Mouse (Mus musculus) intestine, embryonic 14.5 days (tissue): ENCODE results near the gene Plaur. TPM values are rescaled to one million over a fixed set of nuclear protein-coding genes. Genes with fewer than 3 reads are reported as not detected.

Source experiments
- ATAC-seq: fragments of 200-750 bp; cut with Nextera tagmentation; replicated peaks from 2 replicates; pipeline ENCODE4 v1.8.0; 2017; ENCODE audit warnings: low read depth, moderate number of reproducible peaks, moderate TSS enrichment, moderate library complexity; ENCODE audit not compliant: low FRiP score, low TSS enrichment
- DNase-seq: peaks from one replicate; pipeline ENCODE4 v3.0.0-alpha.2; 2018; ENCODE audit warnings: low spot score
- H3K27ac ChIP-seq: fragments of 300-500 bp; sonication (generic); 2 replicates; pipeline ENCODE4 v1.5.1; 2014; ENCODE audit warnings: low read depth, mild to moderate bottlenecking, control low read depth
- H3K27me3 ChIP-seq: fragments of 300-500 bp; sonication (generic); replicated peaks from 2 replicates; pipeline ENCODE4 v1.6.1; 2014; ENCODE audit warnings: low read length, control low read depth; ENCODE audit not compliant: control insufficient read depth, insufficient read depth
- H3K36me3 ChIP-seq: fragments of 300-500 bp; sonication (generic); 2 replicates; pipeline ENCODE4 v1.6.1; 2014; ENCODE audit warnings: low read length, control low read depth; ENCODE audit not compliant: control insufficient read depth, insufficient read depth
- H3K4me1 ChIP-seq: fragments of 300-500 bp; sonication (generic); replicated peaks from 2 replicates; pipeline ENCODE4 v1.6.1; 2014; ENCODE audit warnings: low read length, control low read depth, mixed read lengths; ENCODE audit not compliant: control insufficient read depth, insufficient read depth
- H3K4me2 ChIP-seq: fragments of 300-500 bp; sonication (generic); 2 replicates; pipeline ENCODE4 v1.6.1; 2014; ENCODE audit warnings: low read length
- H3K4me3 ChIP-seq: fragments of 300-500 bp; sonication (generic); 2 replicates; pipeline ENCODE4 v1.5.1; 2014; ENCODE audit warnings: low read depth, low read length, control low read depth, mixed read lengths
- H3K9ac ChIP-seq: fragments of 300-500 bp; sonication (generic); 2 replicates; pipeline ENCODE4 v1.6.1; 2014; ENCODE audit warnings: mild to moderate bottlenecking, low read length
- H3K9me3 ChIP-seq: fragments of 300-500 bp; sonication (generic); 2 replicates; pipeline ENCODE4 v1.6.1; 2016; ENCODE audit warnings: low read length, control low read depth; ENCODE audit not compliant: control insufficient read depth
- WGBS: fragments of 180-500 bp; shearing (Covaris S2); extraction: QIAGEN DNeasy Blood & Tissue Kit; methylation state at CpG from one replicate; pipeline ENCODE4 v1.1.7; 2014; 5-methylcytosine and 5-hydroxymethylcytosine counted together
- polyA plus RNA-seq: library from polyadenylated mRNA; unstranded; fragments of >200 nt; fragmentation: Nextera tagmentation; extraction: Ambion mirVana; gene quantifications from 2 replicates; pipeline ENCODE4 v1.2.1, GENCODE M21; 2014

Gene Plaur
- polyA plus RNA-seq, 1 experiment from 2014 or later, result 10.0 TPM

DNA sequence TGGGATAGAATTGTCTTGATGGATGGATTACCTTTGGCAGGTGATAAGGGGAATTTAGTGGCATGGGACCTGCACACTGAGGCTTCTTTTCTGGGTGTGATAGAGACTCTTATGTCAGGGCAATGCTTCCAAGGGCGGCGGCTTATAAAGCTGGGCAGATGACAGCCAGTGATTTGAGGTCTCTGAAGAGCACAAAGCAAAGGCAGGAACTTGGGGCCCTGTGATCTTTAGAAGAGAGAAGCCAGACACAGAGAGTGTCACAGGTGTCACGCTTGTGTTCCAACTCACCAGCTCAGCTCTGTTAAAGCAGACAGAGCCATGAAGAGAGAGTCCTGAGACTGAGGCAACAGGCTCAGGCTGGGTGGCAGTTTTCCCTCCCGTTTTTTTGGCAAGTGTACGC is 5.6 kb downstream of the Plaur start:
- no peak for DNase-seq
- WGBS, result 71% methylated on average over 5 of the region's 5 CpGs

DNA sequence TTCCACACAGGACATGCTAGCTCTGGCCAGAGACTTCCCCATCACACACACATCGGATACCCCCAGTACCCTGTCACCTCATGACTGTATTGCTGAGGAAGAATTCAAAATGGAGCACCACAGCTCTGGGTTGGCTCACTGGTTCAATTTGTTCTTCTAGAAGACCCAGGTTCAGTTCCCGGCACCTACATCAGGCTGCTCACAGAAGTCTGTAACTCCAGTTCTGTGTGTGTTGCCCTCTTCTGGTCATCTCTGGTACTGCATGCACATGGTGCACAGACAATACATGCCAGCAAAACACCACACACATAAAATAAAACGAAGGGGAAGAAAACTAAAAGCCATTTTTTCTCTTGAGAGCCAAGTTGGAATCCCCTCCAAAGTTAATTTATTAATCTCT is 6.8 kb downstream of the Plaur start:
- ATAC-seq (no peak), DNase-seq (no peak)
- Histone ChIP-seq H3K27ac (no peak overlapping the region), H3K4me1 (no peaks in the 10 kb centered on the region), H3K4me2 (no peak overlapping the region), H3K9me3 (no peaks in the 10 kb centered on the region), H3K4me3 (no peak overlapping the region), H3K36me3 (no peaks in the 10 kb centered on the region), H3K9ac (no peak overlapping the region), H3K27me3 (no peaks in the 10 kb centered on the region)
- WGBS, result 86% methylated on average over 3 of the region's 3 CpGs

More for the DNA sequence above, 5.6 kb downstream of the Plaur start:
- H3K4me2 ChIP-seq, result no peak overlapping the region
- no peaks in the 10 kb centered on the region for H3K9me3 ChIP-seq
- peaks cover 5% of the 10 kb centered on the region for H3K4me1 ChIP-seq
- no peaks in the 10 kb centered on the region for H3K36me3 ChIP-seq
- H3K27me3 ChIP-seq, result no peaks in the 10 kb centered on the region
- ATAC-seq, result no peak
- H3K27ac ChIP-seq, result no peak overlapping the region
- H3K4me3 ChIP-seq, result no peak overlapping the region
- no peak overlapping the region for H3K9ac ChIP-seq

DNA sequence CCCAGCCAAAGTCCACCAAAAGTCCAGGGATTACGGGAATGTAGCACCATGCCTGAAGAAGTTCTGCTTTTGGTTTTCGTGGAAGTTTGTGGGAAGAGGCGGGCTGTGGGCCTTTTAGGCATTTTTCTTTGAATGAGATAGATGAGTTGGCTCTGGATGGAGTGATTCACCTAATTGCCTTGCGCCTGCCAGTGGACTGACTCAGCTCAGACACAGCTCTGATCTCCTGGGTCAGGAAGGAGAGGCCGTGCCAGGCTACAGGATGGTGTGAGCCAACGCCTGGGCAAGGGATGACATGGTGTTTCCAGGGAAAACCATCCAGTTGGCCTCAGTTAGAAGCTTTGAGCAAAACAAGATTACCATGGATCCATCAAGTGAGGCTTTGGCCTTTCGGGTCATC is 8.1 kb downstream of the Plaur start:
- no peak overlapping the region for H3K4me3 ChIP-seq

DNA sequence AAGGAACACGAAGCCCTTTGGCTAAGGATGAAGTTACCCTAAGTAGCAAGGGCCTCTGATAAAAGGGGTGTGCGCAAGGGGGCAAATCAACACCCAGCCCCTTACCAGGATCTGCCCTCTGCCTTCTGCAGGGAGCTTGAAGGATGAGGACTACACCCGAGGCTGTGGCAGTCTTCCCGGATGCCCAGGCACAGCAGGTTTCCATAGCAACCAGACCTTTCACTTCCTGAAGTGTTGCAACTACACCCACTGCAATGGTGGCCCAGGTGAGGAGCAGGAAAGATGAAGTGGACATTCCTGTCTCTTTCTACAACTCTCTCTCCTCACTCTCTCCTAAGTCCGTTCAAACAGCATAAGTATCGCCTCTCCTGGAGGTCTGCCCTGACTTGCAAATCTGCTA is 10.2 kb downstream of the Plaur start:
- no peak overlapping the region for H3K4me2 ChIP-seq
- no peak overlapping the region for H3K4me3 ChIP-seq
- ATAC-seq (no peak), DNase-seq (no peak)
- H3K27ac ChIP-seq, result no peak overlapping the region
- no peaks in the 10 kb centered on the region for H3K9me3 ChIP-seq
- H3K27me3 ChIP-seq, result no peaks in the 10 kb centered on the region
- no peak overlapping the region for H3K9ac ChIP-seq
- no peaks in the 10 kb centered on the region for H3K36me3 ChIP-seq
- 71% methylated on average over 6 of the region's 6 CpGs for WGBS
- no peaks in the 10 kb centered on the region for H3K4me1 ChIP-seq

More for the DNA sequence above, 8.1 kb downstream of the Plaur start:
- Histone ChIP-seq H3K4me2 (no peak overlapping the region), H3K27ac (no peak overlapping the region), H3K9ac (no peak overlapping the region), H3K9me3 (no peaks in the 10 kb centered on the region), H3K4me1 (no peaks in the 10 kb centered on the region), H3K27me3 (no peaks in the 10 kb centered on the region), H3K36me3 (no peaks in the 10 kb centered on the region)
- DNase-seq, result no peak
- no peak for ATAC-seq
- 98% methylated on average over 7 of the region's 7 CpGs for WGBS

DNA sequence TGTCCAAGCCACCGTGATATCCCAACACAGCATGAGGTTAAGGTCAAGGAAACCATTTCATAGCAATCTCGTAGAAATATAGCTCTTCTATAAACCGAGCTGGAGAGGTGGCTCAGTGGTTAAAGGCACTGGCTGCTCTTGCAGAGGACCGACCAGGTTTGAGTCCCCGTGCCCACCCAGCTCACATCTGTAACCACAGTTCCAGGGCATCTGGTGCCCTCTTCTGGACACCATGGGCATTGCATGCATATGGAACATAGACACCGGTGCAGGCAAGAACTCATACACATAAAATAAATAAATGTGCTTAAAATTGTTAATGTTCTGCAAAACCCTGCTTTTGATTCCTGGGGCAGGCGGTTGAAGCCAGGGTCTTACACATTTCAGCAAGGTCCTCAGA is 10.7 kb downstream of the Plaur start:
- Histone ChIP-seq H3K36me3 (no peaks in the 10 kb centered on the region), H3K4me2 (no peak overlapping the region), H3K4me1 (no peaks in the 10 kb centered on the region), H3K9me3 (0 out of 2 replicates have a peak, but pooled peaks cover 2% of the 10 kb centered on the region), H3K27ac (no peak overlapping the region), H3K9ac (no peak overlapping the region), H3K4me3 (no peak overlapping the region), H3K27me3 (no peaks in the 10 kb centered on the region)
- DNase-seq (no peak), ATAC-seq (no peak)
- WGBS, result 79% methylated on average over 7 of the region's 7 CpGs

DNA sequence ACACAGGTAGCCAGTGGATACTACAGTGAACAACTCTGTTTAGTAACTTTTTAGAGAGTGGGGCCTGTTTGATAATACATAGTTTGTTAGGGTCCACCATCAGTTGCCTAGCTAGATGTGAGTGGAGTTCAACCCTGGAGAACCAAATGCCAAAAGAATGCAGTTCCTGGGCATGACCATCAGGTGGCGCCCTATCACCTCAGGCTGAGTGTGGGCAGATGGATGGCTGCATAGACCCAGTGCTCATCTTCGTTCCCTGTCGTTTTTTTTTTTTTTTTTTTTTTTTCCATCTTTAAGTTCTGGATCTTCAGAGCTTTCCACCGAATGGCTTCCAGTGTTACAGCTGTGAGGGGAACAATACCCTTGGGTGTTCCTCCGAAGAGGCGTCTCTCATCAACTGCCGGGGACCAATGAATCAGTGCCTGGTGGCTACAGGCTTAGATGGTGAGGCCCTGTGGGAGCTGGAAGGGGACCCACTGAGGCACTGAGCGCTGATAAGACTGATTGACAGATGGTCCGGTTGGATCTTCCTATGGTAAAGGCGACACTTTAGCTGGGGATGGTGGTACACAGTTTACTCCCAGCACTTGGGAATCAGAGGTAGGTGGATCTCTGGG is 11.7 kb downstream of the Plaur start:
- peak; percentile 78 for DNase-seq
- WGBS, result 57% methylated on average over 10 of the region's 10 CpGs
- H3K4me1 ChIP-seq, result no peaks in the 10 kb centered on the region
- H3K27ac ChIP-seq, result no peak overlapping the region
- 0 out of 2 replicates have a peak, but pooled peaks cover 2% of the 10 kb centered on the region for H3K9me3 ChIP-seq
- no peaks in the 10 kb centered on the region for H3K27me3 ChIP-seq
- H3K9ac ChIP-seq, result no peak overlapping the region
- no peaks in the 10 kb centered on the region for H3K36me3 ChIP-seq
- H3K4me2 ChIP-seq, result no peak overlapping the region
- H3K4me3 ChIP-seq, result no peak overlapping the region
- ATAC-seq, result peak; percentile 52

DNA sequence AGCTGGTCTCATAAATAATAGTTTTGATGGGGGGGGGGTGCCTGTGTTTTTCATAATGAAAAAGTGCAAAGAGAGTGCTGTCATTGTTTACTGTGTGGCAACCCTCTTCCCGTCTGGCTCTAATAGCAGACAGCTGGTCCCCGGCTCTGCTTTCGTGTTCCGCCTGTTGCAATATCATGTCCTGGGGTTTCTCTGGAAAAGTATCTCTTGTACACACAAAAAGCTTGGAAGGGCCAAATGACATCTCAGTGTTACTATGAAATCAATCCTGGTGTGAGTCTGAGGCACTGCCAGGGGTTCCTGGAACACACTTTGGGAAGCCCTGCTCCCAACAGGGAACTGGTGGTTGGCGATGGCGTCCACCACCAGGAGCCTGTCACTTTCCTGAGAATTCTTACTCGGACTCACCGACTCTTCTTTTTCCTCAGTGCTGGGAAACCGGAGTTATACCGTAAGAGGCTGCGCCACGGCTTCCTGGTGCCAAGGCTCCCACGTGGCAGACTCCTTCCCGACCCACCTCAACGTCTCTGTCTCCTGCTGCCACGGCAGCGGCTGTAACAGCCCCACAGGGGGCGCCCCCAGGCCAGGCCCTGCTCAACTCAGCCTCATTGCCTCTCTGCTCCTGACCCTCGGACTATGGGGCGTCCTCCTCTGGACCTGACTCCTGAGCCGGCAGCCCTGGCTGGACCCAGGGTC is 12.7 kb downstream of the Plaur start:
- Histone ChIP-seq H3K4me2 (no peak overlapping the region), H3K4me1 (no peaks in the 10 kb centered on the region), H3K27ac (no peak overlapping the region), H3K4me3 (no peak overlapping the region), H3K9ac (no peak overlapping the region), H3K9me3 (0 out of 2 replicates have a peak, but pooled peaks cover 2% of the 10 kb centered on the region), H3K36me3 (no peaks in the 10 kb centered on the region), H3K27me3 (no peaks in the 10 kb centered on the region)
- 42% methylated on average over 21 of the region's 21 CpGs for WGBS
- ATAC-seq (no peak), DNase-seq (no peak)

DNA sequence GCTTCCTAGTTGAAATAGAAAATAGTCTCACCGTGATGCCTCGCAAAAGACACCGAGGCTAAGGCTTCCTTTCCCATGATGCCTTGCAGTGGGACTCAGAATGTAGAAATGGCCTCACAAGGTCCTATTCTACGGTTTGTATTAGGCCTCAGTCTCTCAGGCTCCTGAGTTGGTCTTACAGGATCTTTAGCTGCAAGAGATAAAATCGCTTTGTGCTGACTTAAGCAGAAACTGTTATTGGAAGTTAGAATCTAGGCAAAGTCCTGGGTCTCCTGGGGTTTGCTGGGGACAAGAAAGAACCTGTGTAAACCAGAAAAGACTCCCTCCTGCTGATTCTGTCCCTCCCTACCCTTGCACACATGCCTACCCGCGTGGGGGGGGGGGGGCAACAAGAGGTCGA is 14.1 kb downstream of the Plaur start:
- no peak for DNase-seq
- Histone ChIP-seq H3K27me3 (peaks cover 5% of the 10 kb centered on the region; the same call in 1 of the 2 replicates), H3K36me3 (no peaks in the 10 kb centered on the region), H3K4me3 (no peak overlapping the region), H3K9me3 (0 out of 2 replicates have a peak, but pooled peaks cover 2% of the 10 kb centered on the region), H3K9ac (no peak overlapping the region), H3K27ac (no peak overlapping the region), H3K4me1 (no peaks in the 10 kb centered on the region), H3K4me2 (no peak overlapping the region)
- ATAC-seq, result no peak
- WGBS, result 82% methylated on average over 8 of the region's 8 CpGs

DNA sequence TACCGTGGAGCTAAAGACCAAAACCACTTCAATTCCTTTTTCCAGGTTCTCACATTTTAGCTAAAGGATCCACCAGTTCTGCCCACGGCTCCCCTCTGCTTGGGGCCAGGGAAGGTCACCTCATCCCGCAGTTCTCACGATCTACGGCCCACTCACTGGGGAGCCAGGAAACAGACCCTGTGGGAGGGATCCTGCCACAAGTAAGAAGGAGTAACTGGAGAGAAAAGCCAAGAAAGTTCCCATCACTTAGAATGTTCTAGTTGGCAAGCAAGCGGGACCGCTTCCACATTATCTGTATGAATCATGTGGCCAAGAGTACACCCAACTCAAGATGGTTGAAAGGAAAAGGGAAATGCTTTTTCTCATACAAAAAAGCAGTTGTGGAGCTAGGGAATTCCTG is 14.6 kb downstream of the Plaur start:
- H3K9me3 ChIP-seq, result 0 out of 2 replicates have a peak, but pooled peaks cover 2% of the 10 kb centered on the region
- WGBS, result 89% methylated on average over 7 of the region's 7 CpGs
- ATAC-seq (no peak), DNase-seq (no peak)
- H3K27me3 ChIP-seq, result peaks cover 5% of the 10 kb centered on the region; the same call in 1 of the 2 replicates
- no peaks in the 10 kb centered on the region for H3K36me3 ChIP-seq
- H3K27ac ChIP-seq, result no peak overlapping the region
- H3K9ac ChIP-seq, result no peak overlapping the region
- H3K4me3 ChIP-seq, result no peak overlapping the region
- H3K4me2 ChIP-seq, result no peak overlapping the region
- H3K4me1 ChIP-seq, result no peaks in the 10 kb centered on the region
